Mouse (Mus musculus): Measurements from ENCODE around the gene Stpg2. TPM values are rescaled to one million over a fixed set of nuclear protein-coding genes. Genes with fewer than 3 reads are reported as not detected.
A peak's percentile ranks its signal among the peaks of the same experiment; 100 is the strongest.
"Not testable (repeated sequence)": the region's sequence is repeated elsewhere in the genome, so short reads cannot be mapped to it uniquely, and the experiment has no call there.

Stpg2 gene
- 0.10 and 0.18 TPM in 2 replicates for polyA plus RNA-seq (2012; rRNA removed)

GRCm38 (mm10) chr3:139205444-139205998, at the start of gene Stpg2:
Stpg2 (plus strand) TSS chr3:139205694.
- peak; percentile 79 for DNase-seq (ENCODE audit: low spot score)

GRCm38 (mm10) chr3:139162146-139162545, 43.3 kb upstream of the Stpg2 start:
- no peak for DNase-seq (ENCODE audit: low spot score)

- DNase-seq (ENCODE audit: low spot score): no peak
Measured at GRCm38 (mm10) chr3:139162658-139163057, 42.8 kb upstream of the Stpg2 start.

GRCm38 (mm10) chr3:139168510-139169269, 36.8 kb upstream of the Stpg2 start:
- no peak for DNase-seq (ENCODE audit: low spot score)

GRCm38 (mm10) chr3:139169740-139170139, 35.8 kb upstream of the Stpg2 start:
- no peak for DNase-seq (ENCODE audit: low spot score)

- DNase-seq (ENCODE audit: low spot score): no peak
Measured at GRCm38 (mm10) chr3:139176936-139177335, 28.6 kb upstream of the Stpg2 start.

- no peak for DNase-seq (ENCODE audit: low spot score)
Measured at GRCm38 (mm10) chr3:139191541-139191940, 14.0 kb upstream of the Stpg2 start.

- DNase-seq (ENCODE audit: low spot score): no peak
Measured at GRCm38 (mm10) chr3:139193917-139194316, 11.6 kb upstream of the Stpg2 start.

- no peak for DNase-seq (ENCODE audit: low spot score)
Measured at GRCm38 (mm10) chr3:139198412-139198811, 7.1 kb upstream of the Stpg2 start.

- DNase-seq (ENCODE audit: low spot score): no peak
Measured at GRCm38 (mm10) chr3:139200324-139200723, 5.2 kb upstream of the Stpg2 start.

GRCm38 (mm10) chr3:139216945-139217344, 11.5 kb downstream of the Stpg2 start:
- no peak for DNase-seq (ENCODE audit: low spot score)

- no peak for DNase-seq (ENCODE audit: low spot score)
Measured at GRCm38 (mm10) chr3:139225123-139225522, 19.6 kb downstream of the Stpg2 start.

GRCm38 (mm10) chr3:139226811-139227210, 21.3 kb downstream of the Stpg2 start:
- DNase-seq (ENCODE audit: low spot score): no peak

- DNase-seq (ENCODE audit: low spot score): no peak
Measured at GRCm38 (mm10) chr3:139245219-139245618, 39.7 kb downstream of the Stpg2 start.

- no peak for DNase-seq (ENCODE audit: low spot score)
Measured at GRCm38 (mm10) chr3:139246508-139246907, 41.0 kb downstream of the Stpg2 start.

- DNase-seq (ENCODE audit: low spot score): not testable (repeated sequence)
Measured at GRCm38 (mm10) chr3:139262359-139262758, 56.9 kb downstream of the Stpg2 start.

- DNase-seq (ENCODE audit: low spot score): no peak
Measured at GRCm38 (mm10) chr3:139297909-139298308, 92.4 kb downstream of the Stpg2 start.

- no peak for DNase-seq (ENCODE audit: low spot score)
Measured at GRCm38 (mm10) chr3:139308078-139308809, 102.8 kb downstream of the Stpg2 start.

GRCm38 (mm10) chr3:139311721-139312120, 106.2 kb downstream of the Stpg2 start:
- DNase-seq (ENCODE audit: low spot score): no peak

GRCm38 (mm10) chr3:139380494-139380893, 175.0 kb downstream of the Stpg2 start:
- no peak for DNase-seq (ENCODE audit: low spot score)

GRCm38 (mm10) chr3:139397077-139397865, 191.8 kb downstream of the Stpg2 start:
- no peak for DNase-seq (ENCODE audit: low spot score)

- DNase-seq (ENCODE audit: low spot score): no peak
Measured at GRCm38 (mm10) chr3:139404673-139405072, 199.2 kb downstream of the Stpg2 start.
